Mouse (Mus musculus) forebrain, embryonic 15.5 days (tissue): ENCODE results near the gene Nfic. TPM values are rescaled to one million over a fixed set of nuclear protein-coding genes. Genes with fewer than 3 reads are reported as not detected.
A peak's percentile ranks its signal among the peaks of the same experiment; 100 is the strongest.

Experiments
- ATAC-seq: fragments of 200-750 bp; cut with Nextera tagmentation; replicated peaks from 2 replicates; pipeline ENCODE4 v1.8.0; 2017; ENCODE audit warnings: mild to moderate bottlenecking, moderate TSS enrichment, moderate library complexity
- H3K27ac ChIP-seq: fragments of 300-500 bp; sonication (generic); replicated peaks from 2 replicates; pipeline ENCODE4 v1.5.1; 2015; ENCODE audit warnings: mild to moderate bottlenecking, inconsistent platforms
- H3K27me3 ChIP-seq: fragments of 300-500 bp; sonication (generic); 2 replicates; pipeline ENCODE4 v1.6.1; 2015; ENCODE audit warnings: inconsistent platforms
- H3K36me3 ChIP-seq: fragments of 300-500 bp; sonication (generic); 2 replicates; pipeline ENCODE4 v1.6.1; 2015; ENCODE audit warnings: mild to moderate bottlenecking, inconsistent platforms
- H3K4me1 ChIP-seq: fragments of 300-500 bp; sonication (generic); 2 replicates; pipeline ENCODE4 v1.6.1; 2015; ENCODE audit warnings: inconsistent platforms
- H3K4me2 ChIP-seq: fragments of 300-500 bp; sonication (generic); replicated peaks from 2 replicates; pipeline ENCODE4 v1.6.1; 2015; ENCODE audit warnings: mild to moderate bottlenecking, inconsistent platforms
- H3K4me3 ChIP-seq: fragments of 300-500 bp; sonication (generic); 2 replicates; pipeline ENCODE4 v1.5.1; 2015; ENCODE audit warnings: mild to moderate bottlenecking, inconsistent platforms
- H3K9ac ChIP-seq: fragments of 300-500 bp; sonication (generic); replicated peaks from 2 replicates; pipeline ENCODE4 v1.6.1; 2015; ENCODE audit warnings: mild to moderate bottlenecking, inconsistent platforms
- H3K9me3 ChIP-seq: fragments of 300-500 bp; sonication (generic); 2 replicates; pipeline ENCODE4 v1.6.1; 2016; ENCODE audit warnings: inconsistent platforms
- WGBS: fragments of 180-500 bp; shearing (Covaris S2); methylation state at CpG from one replicate; pipeline ENCODE4 v1.1.7; 2015; ENCODE audit warnings: mixed read lengths; 5-methylcytosine and 5-hydroxymethylcytosine counted together
- polyA plus RNA-seq: library from polyadenylated mRNA; unstranded; fragments of >200 nt; fragmentation: Nextera tagmentation; extraction: Ambion mirVana; gene quantifications from 2 replicates; pipeline ENCODE4 v1.2.1, GENCODE M21; 2015

The Nfic gene
- polyA plus RNA-seq, 1 experiment from 2014 or later, result 24.2 TPM

- WGBS, result 7% methylated on average over 5 of the region's 5 CpGs
- Histone ChIP-seq H3K9ac (no peak overlapping the region), H3K27me3 (peaks cover 35% of the 10 kb centered on the region), H3K27ac (no peak overlapping the region), H3K4me3 (no peak overlapping the region), H3K9me3 (no peaks in the 10 kb centered on the region), H3K36me3 (peaks cover 14% of the 10 kb centered on the region; the same call in 1 of the 2 replicates), H3K4me1 (peaks cover 13% of the 10 kb centered on the region), H3K4me2 (no peak overlapping the region)
- ATAC-seq, result no peak
These were observed 9.8 kb upstream of the Nfic start for GRCm38 (mm10) chr10:81465265-81465645.

GRCm38 (mm10) chr10:81464405-81465264 is 9.2 kb upstream of the Nfic start:
- no peak overlapping the region for H3K27ac ChIP-seq
- peak; percentile 70 for ATAC-seq
- H3K27me3 ChIP-seq, result peaks cover 37% of the 10 kb centered on the region
- no peaks in the 10 kb centered on the region for H3K9me3 ChIP-seq
- H3K36me3 ChIP-seq, result peaks cover 14% of the 10 kb centered on the region; the same call in 1 of the 2 replicates
- H3K4me2 ChIP-seq, result peak overlapping the region; percentile 48
- WGBS, result 3% methylated on average over 33 of the region's 33 CpGs
- peaks cover 13% of the 10 kb centered on the region for H3K4me1 ChIP-seq
- no peak overlapping the region for H3K9ac ChIP-seq
- peak overlapping the region; percentile 35 for H3K4me3 ChIP-seq

- peaks cover 14% of the 10 kb centered on the region; the same call in 1 of the 2 replicates for H3K36me3 ChIP-seq
- H3K4me1 ChIP-seq, result peaks cover 13% of the 10 kb centered on the region
- H3K4me3 ChIP-seq, result no peak overlapping the region
- no peak overlapping the region for H3K27ac ChIP-seq
- no peaks in the 10 kb centered on the region for H3K9me3 ChIP-seq
- H3K27me3 ChIP-seq, result peaks cover 37% of the 10 kb centered on the region
- 68% methylated on average over 4 of the region's 4 CpGs for WGBS
- ATAC-seq, result no peak
- H3K4me2 ChIP-seq, result no peak overlapping the region
- H3K9ac ChIP-seq, result no peak overlapping the region
These were observed 8.1 kb upstream of the Nfic start for GRCm38 (mm10) chr10:81463531-81463930.

GRCm38 (mm10) chr10:81462917-81463316 is 7.5 kb upstream of the Nfic start:
- no peak overlapping the region for H3K27ac ChIP-seq
- no peak for ATAC-seq
- peaks cover 10% of the 10 kb centered on the region; the same call in 1 of the 2 replicates for H3K36me3 ChIP-seq
- no peak overlapping the region for H3K4me3 ChIP-seq
- H3K9ac ChIP-seq, result no peak overlapping the region
- 74% methylated on average over 7 of the region's 7 CpGs for WGBS
- H3K27me3 ChIP-seq, result peaks cover 37% of the 10 kb centered on the region
- H3K9me3 ChIP-seq, result no peaks in the 10 kb centered on the region
- H3K4me2 ChIP-seq, result no peak overlapping the region
- H3K4me1 ChIP-seq, result peaks cover 13% of the 10 kb centered on the region

- ATAC-seq, result no peak
- H3K4me3 ChIP-seq, result no peak overlapping the region
- peaks cover 4% of the 10 kb centered on the region; the same call in 1 of the 2 replicates for H3K36me3 ChIP-seq
- H3K4me2 ChIP-seq, result no peak overlapping the region
- H3K27me3 ChIP-seq, result peaks cover 37% of the 10 kb centered on the region
- H3K9me3 ChIP-seq, result no peaks in the 10 kb centered on the region
- H3K27ac ChIP-seq, result no peak overlapping the region
- peaks cover 13% of the 10 kb centered on the region for H3K4me1 ChIP-seq
- WGBS, result 39% methylated on average over 7 of the region's 7 CpGs
- H3K9ac ChIP-seq, result no peak overlapping the region
These were observed 7.0 kb upstream of the Nfic start for GRCm38 (mm10) chr10:81462415-81462804.

- no peak for ATAC-seq
- no peaks in the 10 kb centered on the region for H3K9me3 ChIP-seq
- H3K9ac ChIP-seq, result no peak overlapping the region
- H3K27ac ChIP-seq, result no peak overlapping the region
- 9% methylated on average over 16 of the region's 16 CpGs for WGBS
- H3K27me3 ChIP-seq, result peaks cover 41% of the 10 kb centered on the region
- H3K36me3 ChIP-seq, result peaks cover 3% of the 10 kb centered on the region; the same call in 1 of the 2 replicates
- peaks cover 13% of the 10 kb centered on the region for H3K4me1 ChIP-seq
- H3K4me3 ChIP-seq, result no peak overlapping the region
- no peak overlapping the region for H3K4me2 ChIP-seq
These were observed 6.4 kb upstream of the Nfic start for GRCm38 (mm10) chr10:81461673-81462414.

GRCm38 (mm10) chr10:81460951-81461350 is 5.5 kb upstream of the Nfic start:
- H3K27me3 ChIP-seq, result peaks cover 48% of the 10 kb centered on the region

GRCm38 (mm10) chr10:81460471-81460870 is 5.0 kb upstream of the Nfic start:
- H3K4me2 ChIP-seq, result no peak overlapping the region
- WGBS, result 21% methylated on average over 20 of the region's 20 CpGs
- no peak overlapping the region for H3K4me3 ChIP-seq
- H3K4me1 ChIP-seq, result peaks cover 13% of the 10 kb centered on the region
- no peak overlapping the region for H3K9ac ChIP-seq
- no peak for ATAC-seq
- H3K9me3 ChIP-seq, result no peaks in the 10 kb centered on the region
- no peak overlapping the region for H3K27ac ChIP-seq
- H3K27me3 ChIP-seq, result peaks cover 48% of the 10 kb centered on the region
- H3K36me3 ChIP-seq, result no peaks in the 10 kb centered on the region; the same call in 1 of the 2 replicates

More at GRCm38 (mm10) chr10:81460951-81461350, 5.5 kb upstream of the Nfic start:
- Histone ChIP-seq H3K4me1 (peaks cover 13% of the 10 kb centered on the region), H3K27ac (no peak overlapping the region), H3K36me3 (no peaks in the 10 kb centered on the region; the same call in 1 of the 2 replicates), H3K9ac (no peak overlapping the region), H3K9me3 (no peaks in the 10 kb centered on the region), H3K4me3 (no peak overlapping the region), H3K4me2 (no peak overlapping the region)
- ATAC-seq, result no peak
- WGBS, result 48% methylated on average over 11 of the region's 11 CpGs

- Histone ChIP-seq H3K27ac (no peak overlapping the region), H3K4me1 (peaks cover 5% of the 10 kb centered on the region), H3K27me3 (peaks cover 59% of the 10 kb centered on the region), H3K9ac (no peak overlapping the region), H3K4me2 (no peak overlapping the region), H3K9me3 (no peaks in the 10 kb centered on the region), H3K36me3 (no peaks in the 10 kb centered on the region; the same call in 1 of the 2 replicates), H3K4me3 (no peak overlapping the region)
- 66% methylated on average over 21 of the region's 21 CpGs for WGBS
- ATAC-seq, result no peak
These were observed 4.0 kb upstream of the Nfic start for GRCm38 (mm10) chr10:81459399-81459798.

- H3K4me3 ChIP-seq, result no peak overlapping the region
- ATAC-seq, result no peak
- no peaks in the 10 kb centered on the region; the same call in 1 of the 2 replicates for H3K36me3 ChIP-seq
- H3K4me2 ChIP-seq, result no peak overlapping the region
- peaks cover 61% of the 10 kb centered on the region for H3K27me3 ChIP-seq
- no peaks in the 10 kb centered on the region for H3K4me1 ChIP-seq
- H3K27ac ChIP-seq, result no peak overlapping the region
- no peaks in the 10 kb centered on the region for H3K9me3 ChIP-seq
- WGBS, result 77% methylated on average over 6 of the region's 6 CpGs
- no peak overlapping the region for H3K9ac ChIP-seq
These were observed 2.8 kb upstream of the Nfic start for GRCm38 (mm10) chr10:81458267-81458666.

GRCm38 (mm10) chr10:81457624-81458023 is 2.2 kb upstream of the Nfic start:
- no peak for ATAC-seq
- Histone ChIP-seq H3K27me3 (peaks cover 61% of the 10 kb centered on the region), H3K9ac (no peak overlapping the region), H3K27ac (no peak overlapping the region), H3K4me3 (no peak overlapping the region), H3K36me3 (no peaks in the 10 kb centered on the region; the same call in 1 of the 2 replicates), H3K9me3 (no peaks in the 10 kb centered on the region), H3K4me1 (no peaks in the 10 kb centered on the region), H3K4me2 (no peak overlapping the region)
- 83% methylated on average over 8 of the region's 8 CpGs for WGBS

GRCm38 (mm10) chr10:81456983-81457563 is 1.6 kb upstream of the Nfic start:
- Histone ChIP-seq H3K36me3 (no peaks in the 10 kb centered on the region; the same call in 1 of the 2 replicates), H3K4me1 (no peaks in the 10 kb centered on the region), H3K9ac (no peak overlapping the region), H3K27me3 (peaks cover 61% of the 10 kb centered on the region), H3K9me3 (no peaks in the 10 kb centered on the region), H3K4me2 (no peak overlapping the region), H3K27ac (no peak overlapping the region), H3K4me3 (no peak overlapping the region)
- 50% methylated on average over 12 of the region's 12 CpGs for WGBS
- ATAC-seq, result 0 out of 2 replicates have a peak, but pooled peaks have one; percentile 18
